Mouse (Mus musculus) midbrain, postnatal 0 days (tissue): ENCODE data around the gene Cdc40. TPM values are rescaled to one million over a fixed set of nuclear protein-coding genes. Genes with fewer than 3 reads are reported as not detected.
A peak's percentile ranks its signal among the peaks of the same experiment; 100 is the strongest.

Experiments
- ATAC-seq: fragments of 200-750 bp; cut with Nextera tagmentation; 2 replicates; pipeline ENCODE4 v1.8.0; 2017; ENCODE audit warnings: moderate number of reproducible peaks, mild to moderate bottlenecking, moderate TSS enrichment, moderate library complexity; ENCODE audit not compliant: low FRiP score
- DNase-seq: peaks from one replicate; pipeline ENCODE4 v3.0.0-alpha.2; 2015; ENCODE audit warnings: low spot score
- H3K27ac ChIP-seq: fragments of 300-500 bp; sonication (generic); 2 replicates; pipeline ENCODE4 v1.5.1; 2014; ENCODE audit warnings: low read depth, mild to moderate bottlenecking, low read length, mixed read lengths
- H3K27me3 ChIP-seq: fragments of 300-500 bp; sonication (generic); 2 replicates; pipeline ENCODE4 v1.6.1; 2014; ENCODE audit warnings: low read length, control low read depth, mixed read lengths; ENCODE audit not compliant: insufficient read depth
- H3K36me3 ChIP-seq: fragments of 300-500 bp; sonication (generic); 2 replicates; pipeline ENCODE4 v1.6.1; 2014; ENCODE audit warnings: low read length, control low read depth, mixed read lengths; ENCODE audit not compliant: insufficient read depth
- H3K4me1 ChIP-seq: fragments of 300-500 bp; sonication (generic); 2 replicates; pipeline ENCODE4 v1.6.1; 2014; ENCODE audit warnings: mild to moderate bottlenecking, control low read depth, antibody characterized with exemption, low read length, mixed read lengths; ENCODE audit not compliant: insufficient read depth
- H3K4me2 ChIP-seq: fragments of 300-500 bp; sonication (generic); 2 replicates; pipeline ENCODE4 v1.6.1; 2014; ENCODE audit warnings: low read depth, mild to moderate bottlenecking, low read length, mixed read lengths; ENCODE audit not compliant: poor library complexity, severe bottlenecking
- H3K4me3 ChIP-seq: fragments of 300-500 bp; sonication (generic); 2 replicates; pipeline ENCODE4 v1.5.1; 2014; ENCODE audit warnings: low read depth, mild to moderate bottlenecking, low read length, moderate library complexity
- H3K9ac ChIP-seq: fragments of 300-500 bp; sonication (generic); replicated peaks from 2 replicates; pipeline ENCODE4 v1.6.1; 2014; ENCODE audit warnings: mild to moderate bottlenecking, low read length, moderate library complexity, mixed read lengths; ENCODE audit not compliant: poor library complexity, severe bottlenecking
- H3K9me3 ChIP-seq: fragments of 300-500 bp; sonication (generic); 2 replicates; pipeline ENCODE4 v1.6.1; 2016; ENCODE audit warnings: low read length, control low read depth
- CTCF ChIP-seq: IDR thresholded peaks from 2 replicates; pipeline ENCODE4 v1.5.1; 2016; ENCODE audit warnings: antibody characterized with exemption, mild to moderate bottlenecking
- WGBS: fragments of 180-500 bp; shearing (Covaris S2); extraction: QIAGEN DNeasy Blood & Tissue Kit; methylation state at CpG from one replicate; pipeline ENCODE4 v1.1.7; 2014; 5-methylcytosine and 5-hydroxymethylcytosine counted together
- polyA plus RNA-seq: library from polyadenylated mRNA; unstranded; fragments of >200 nt; fragmentation: Nextera tagmentation; extraction: Ambion mirVana; gene quantifications from 2 replicates; pipeline ENCODE4 v1.2.1, GENCODE M21; 2015
- total RNA-seq: library from RNA; depleted of rRNA; stranded (reverse); fragments of >200 nt; gene quantifications from 2 replicates; pipeline ENCODE4 v1.2.3, GENCODE M21; 2014

The Cdc40 gene
- total and polyA plus RNA-seq, 2 experiments from 2014 or later: 13.7 to 19.8 TPM

DNA sequence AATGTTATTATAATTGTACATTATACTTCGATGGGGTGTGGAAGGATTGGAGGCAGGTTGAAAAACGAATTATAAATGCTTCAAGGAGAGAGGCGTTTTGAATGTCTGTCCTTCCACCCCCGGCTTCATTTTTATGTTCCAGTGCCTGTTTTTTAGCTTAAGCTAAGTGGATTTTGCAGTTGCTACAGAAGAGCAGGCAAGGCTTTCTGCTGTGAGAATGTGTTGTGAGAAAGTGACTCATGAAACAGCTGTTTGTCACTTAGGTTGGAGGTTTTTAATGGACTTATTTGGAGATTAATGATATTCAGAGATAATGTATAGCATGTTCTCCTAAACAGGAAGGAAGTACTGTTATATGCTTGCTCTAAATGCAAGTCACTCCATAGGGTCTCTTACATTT, 6.0 kb upstream of the Cdc40 start:
- ATAC-seq: no peak
- Histone ChIP-seq H3K9ac (no peak overlapping the region), H3K9me3 (no peaks in the 10 kb centered on the region), H3K4me1 (no peaks in the 10 kb centered on the region), H3K27me3 (no peaks in the 10 kb centered on the region), H3K27ac (no peak overlapping the region), H3K4me2 (no peak overlapping the region), H3K4me3 (no peak overlapping the region), H3K36me3 (no peaks in the 10 kb centered on the region)
- WGBS: 90% methylated on average over 4 of the region's 4 CpGs
- DNase-seq: no peak
- TF ChIP-seq CTCF: no peak

DNA sequence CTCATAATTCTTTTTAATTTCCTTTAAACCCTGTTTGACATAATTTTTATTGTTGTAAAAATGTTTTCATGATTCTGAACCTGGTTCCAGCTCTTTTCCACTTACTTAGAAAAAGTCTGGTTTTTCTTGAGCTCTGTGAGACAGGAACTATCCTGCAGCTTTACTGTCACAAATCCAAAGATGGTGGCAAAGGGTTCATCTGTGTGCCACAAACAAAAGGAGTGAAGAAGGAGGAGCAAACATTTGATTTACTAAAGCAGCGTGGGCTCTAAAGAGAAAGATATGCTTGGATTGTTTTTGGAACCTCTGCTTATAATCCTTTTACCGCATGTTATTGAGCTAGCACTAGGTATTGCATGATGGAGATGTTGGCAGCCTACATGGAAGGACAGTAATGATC, 4.2 kb upstream of the Cdc40 start:
- no peak overlapping the region for H3K27ac ChIP-seq
- H3K4me1 ChIP-seq: no peaks in the 10 kb centered on the region
- no peak for ATAC-seq
- H3K27me3 ChIP-seq: no peaks in the 10 kb centered on the region
- TF ChIP-seq CTCF: no peak
- H3K4me2 ChIP-seq: no peak overlapping the region
- 35% methylated on average over 2 of the region's 2 CpGs for WGBS
- H3K9me3 ChIP-seq: no peaks in the 10 kb centered on the region
- peak; percentile 16 for DNase-seq
- H3K36me3 ChIP-seq: no peaks in the 10 kb centered on the region
- no peak overlapping the region for H3K9ac ChIP-seq
- no peak overlapping the region for H3K4me3 ChIP-seq

DNA sequence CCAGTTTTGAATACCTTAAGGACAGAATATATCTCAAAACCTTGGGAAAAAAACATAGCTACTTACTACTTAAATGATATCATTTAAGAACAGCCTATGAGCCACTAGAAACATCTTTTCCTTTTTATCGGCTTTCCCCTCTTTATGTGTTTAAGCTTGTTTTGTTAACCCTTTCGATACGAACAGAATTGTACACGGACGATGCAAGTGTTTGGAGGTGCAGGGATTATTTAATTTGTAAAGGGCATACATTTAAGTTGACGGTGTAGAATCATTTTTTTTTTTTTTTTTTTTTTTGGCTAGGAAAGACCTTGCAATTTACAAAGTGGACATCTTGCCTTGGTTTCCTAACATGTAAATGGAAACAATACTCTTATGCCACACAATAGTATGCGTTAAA, 2.3 kb upstream of the Cdc40 start:
- peak overlapping the region; percentile 35 for H3K4me3 ChIP-seq
- ATAC-seq (no peak), DNase-seq (no peak)
- H3K4me1 ChIP-seq: peaks cover 6% of the 10 kb centered on the region; the same call in 1 of the 2 replicates
- no peak overlapping the region for H3K27ac ChIP-seq
- H3K27me3 ChIP-seq: no peaks in the 10 kb centered on the region
- no peak overlapping the region for H3K9ac ChIP-seq
- no peaks in the 10 kb centered on the region for H3K9me3 ChIP-seq
- H3K4me2 ChIP-seq: peak overlapping the region; percentile 53
- 20% methylated on average over 7 of the region's 7 CpGs for WGBS
- no peaks in the 10 kb centered on the region for H3K36me3 ChIP-seq
- TF ChIP-seq CTCF: no peak

DNA sequence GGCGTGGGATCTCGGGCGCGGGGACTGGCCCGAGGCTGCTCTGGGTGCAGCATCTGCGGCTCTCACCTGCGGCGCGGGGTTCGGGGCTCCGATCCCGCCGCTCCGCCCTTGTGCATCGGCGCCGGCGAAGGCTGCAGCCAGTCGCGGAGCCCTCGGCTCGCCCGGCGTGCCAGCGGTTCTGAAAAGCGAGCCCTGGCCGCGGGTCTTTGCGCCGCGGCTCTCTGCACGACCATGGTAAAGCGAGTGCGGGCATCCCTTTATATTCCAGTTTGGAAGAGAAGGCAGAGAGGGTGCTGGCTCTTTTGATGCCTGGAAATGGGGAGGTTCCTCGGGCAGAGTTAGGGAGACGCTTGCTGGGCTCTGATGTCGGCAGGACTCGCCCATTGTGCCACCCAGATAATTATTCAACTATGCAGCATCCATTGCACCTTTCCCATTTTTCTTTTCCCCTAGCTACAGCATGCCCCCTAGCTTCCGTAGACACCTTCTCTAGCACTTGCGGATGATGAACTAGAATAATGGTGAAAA, 1.2 kb upstream of the Cdc40 start:
- peak overlapping the region; percentile 95 for H3K9ac ChIP-seq
- H3K27me3 ChIP-seq: no peaks in the 10 kb centered on the region
- no peaks in the 10 kb centered on the region for H3K36me3 ChIP-seq
- WGBS: under 1% methylated on average over 34 of the region's 40 CpGs
- peak overlapping the region; percentile 46 for H3K4me2 ChIP-seq
- peak; percentile 86 for TF ChIP-seq CTCF
- no peaks in the 10 kb centered on the region for H3K9me3 ChIP-seq
- H3K4me3 ChIP-seq: peak overlapping the region; percentile 96
- peak overlapping the region; percentile 96 for H3K27ac ChIP-seq
- DNase-seq: peak; percentile 73
- peaks cover 6% of the 10 kb centered on the region; the same call in 1 of the 2 replicates for H3K4me1 ChIP-seq
- 0 out of 2 replicates have a peak, but pooled peaks have one; percentile 0 for ATAC-seq

DNA sequence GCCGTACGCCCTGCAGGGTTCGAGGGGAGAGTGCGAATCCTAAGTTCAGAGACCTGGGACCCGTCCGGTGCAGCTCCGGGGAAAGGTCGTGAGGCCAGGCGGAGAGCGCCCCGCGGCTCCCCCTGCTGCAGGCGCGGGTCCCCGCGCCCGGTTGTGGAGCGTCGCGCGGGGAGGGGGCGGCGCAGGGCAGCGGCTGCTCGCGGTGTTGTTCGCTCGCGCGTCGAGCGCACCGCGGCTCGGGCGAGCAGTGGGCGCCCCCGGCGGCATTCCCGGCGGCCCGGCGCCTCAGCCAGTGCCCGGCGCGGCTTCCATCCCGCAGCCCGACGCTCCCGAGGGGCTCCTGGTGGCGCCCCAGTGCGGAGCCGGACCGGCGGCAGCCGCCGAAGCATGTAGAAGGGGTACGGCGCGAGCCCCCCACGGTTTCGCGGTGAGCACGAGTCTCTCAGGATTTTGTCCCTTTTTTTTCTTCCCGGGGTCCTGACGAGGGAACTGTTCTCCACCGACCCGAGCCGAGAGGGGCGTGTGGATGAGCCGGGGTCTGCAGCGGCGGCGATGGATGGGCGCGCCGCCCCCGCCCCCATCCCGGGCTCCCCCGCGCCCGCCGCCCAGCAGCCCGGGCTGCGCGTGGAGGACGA, 650 bp upstream of the Cdc40 start:
- Histone ChIP-seq H3K9ac (peak overlapping the region; percentile 95), H3K27ac (peak overlapping the region; percentile 96), H3K9me3 (no peaks in the 10 kb centered on the region), H3K36me3 (no peaks in the 10 kb centered on the region), H3K4me2 (peak overlapping the region; percentile 46), H3K4me3 (peak overlapping the region; percentile 96), H3K27me3 (no peaks in the 10 kb centered on the region), H3K4me1 (peaks cover 6% of the 10 kb centered on the region; the same call in 1 of the 2 replicates)
- WGBS: under 1% methylated on average over 68 of the region's 87 CpGs
- ATAC-seq (peak; percentile 92), DNase-seq (peak; percentile 90)
- TF ChIP-seq CTCF: peak; percentile 13

DNA sequence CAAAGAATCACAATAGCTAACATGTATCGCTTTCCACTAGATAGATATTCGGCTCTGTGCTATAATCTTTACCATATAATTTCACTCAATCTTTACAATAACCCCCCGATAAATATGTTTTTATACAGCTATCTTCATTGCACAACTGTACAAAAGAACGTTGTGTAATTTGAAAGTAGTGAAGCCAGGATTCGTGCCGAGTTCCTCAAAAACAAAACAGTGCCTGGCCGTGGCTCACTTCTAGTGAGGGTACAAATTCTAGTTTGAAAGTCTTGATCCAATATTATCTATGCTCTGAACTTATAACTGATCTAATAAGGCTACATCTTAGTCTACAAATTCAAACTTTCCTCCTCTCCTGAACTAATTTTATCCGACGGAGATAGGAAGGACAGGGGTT, 778 bp downstream of the Cdc40 start:
- no peaks in the 10 kb centered on the region for H3K9me3 ChIP-seq
- peak overlapping the region; percentile 84 for H3K27ac ChIP-seq
- H3K4me1 ChIP-seq: peaks cover 6% of the 10 kb centered on the region; the same call in 1 of the 2 replicates
- TF ChIP-seq CTCF: no peak
- no peaks in the 10 kb centered on the region for H3K27me3 ChIP-seq
- DNase-seq (no peak), ATAC-seq (no peak)
- H3K36me3 ChIP-seq: no peaks in the 10 kb centered on the region
- peak overlapping the region; percentile 96 for H3K4me3 ChIP-seq
- peak overlapping the region; percentile 81 for H3K9ac ChIP-seq
- peak overlapping the region; percentile 46 for H3K4me2 ChIP-seq
- 14% methylated on average over 9 of the region's 9 CpGs for WGBS
